Mouse (Mus musculus) testis, adult 2 months (tissue): ENCODE measurements around the gene Iqsec1.

Experiments
- CTCF ChIP-seq: fragments of 200-500 bp; IDR thresholded peaks from 2 replicates; pipeline ENCODE4 v1.5.1; 2012; ENCODE audit warnings: low read depth, mild to moderate bottlenecking, inconsistent platforms, low read length, moderate library complexity; ENCODE audit not compliant: control insufficient read depth, insufficient read depth, insufficient replicate concordance
- POLR2A ChIP-seq: fragments of 200-500 bp; IDR thresholded peaks from 2 replicates; pipeline ENCODE4 v1.6.1; 2012; ENCODE audit warnings: low read depth, mild to moderate bottlenecking, inconsistent platforms, low read length, moderate library complexity; ENCODE audit not compliant: control insufficient read depth

GRCm38 (mm10) chr6:90809960-90810362, 178.5 kb downstream of the Iqsec1 start:
- TF ChIP-seq CTCF: 0 out of 2 replicates have a peak, but pooled peaks have one; percentile 7
- TF ChIP-seq POLR2A: peak; percentile 70; the same call in 1 of the 2 replicates
